Mouse (Mus musculus) urinary bladder, adult 2 months (tissue): ENCODE results near the gene Serpina16. TPM values are rescaled to one million over a fixed set of nuclear protein-coding genes. Genes with fewer than 3 reads are reported as not detected.
A peak's percentile ranks its signal among the peaks of the same experiment; 100 is the strongest.

Source experiments
- DNase-seq: peaks from one replicate; pipeline ENCODE4 v3.0.0; 2022; ENCODE audit warnings: low spot score
- polyA plus RNA-seq: library from polyadenylated mRNA; depleted of rRNA; stranded (reverse); fragments of >200 nt; gene quantifications from 2 replicates; pipeline ENCODE4 v1.2.3, GENCODE M21; 2012; rRNA removed

Gene Serpina16
- polyA plus RNA-seq, 1 experiment: not detected

DNA sequence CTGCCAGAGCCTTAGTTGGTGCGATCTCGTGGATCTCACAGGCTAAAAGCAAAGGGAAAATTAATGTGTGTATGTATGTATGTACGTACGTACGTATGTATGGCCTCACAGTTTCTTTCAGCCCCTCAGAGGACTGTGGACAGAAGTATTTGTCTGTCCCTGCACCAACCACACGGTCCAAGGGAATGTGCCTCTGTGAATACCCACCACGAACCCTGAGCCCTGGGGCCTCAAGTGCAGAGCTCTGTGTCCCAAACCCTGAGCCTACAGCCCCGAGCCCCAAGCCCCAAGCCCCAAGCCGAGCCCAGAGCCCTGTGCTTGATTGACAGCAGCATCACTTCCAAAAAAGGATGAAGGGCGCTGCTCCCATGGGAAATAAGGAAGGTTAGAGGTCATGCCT lies 17.9 kb downstream of the Serpina16 start:
- no peak for DNase-seq

DNA sequence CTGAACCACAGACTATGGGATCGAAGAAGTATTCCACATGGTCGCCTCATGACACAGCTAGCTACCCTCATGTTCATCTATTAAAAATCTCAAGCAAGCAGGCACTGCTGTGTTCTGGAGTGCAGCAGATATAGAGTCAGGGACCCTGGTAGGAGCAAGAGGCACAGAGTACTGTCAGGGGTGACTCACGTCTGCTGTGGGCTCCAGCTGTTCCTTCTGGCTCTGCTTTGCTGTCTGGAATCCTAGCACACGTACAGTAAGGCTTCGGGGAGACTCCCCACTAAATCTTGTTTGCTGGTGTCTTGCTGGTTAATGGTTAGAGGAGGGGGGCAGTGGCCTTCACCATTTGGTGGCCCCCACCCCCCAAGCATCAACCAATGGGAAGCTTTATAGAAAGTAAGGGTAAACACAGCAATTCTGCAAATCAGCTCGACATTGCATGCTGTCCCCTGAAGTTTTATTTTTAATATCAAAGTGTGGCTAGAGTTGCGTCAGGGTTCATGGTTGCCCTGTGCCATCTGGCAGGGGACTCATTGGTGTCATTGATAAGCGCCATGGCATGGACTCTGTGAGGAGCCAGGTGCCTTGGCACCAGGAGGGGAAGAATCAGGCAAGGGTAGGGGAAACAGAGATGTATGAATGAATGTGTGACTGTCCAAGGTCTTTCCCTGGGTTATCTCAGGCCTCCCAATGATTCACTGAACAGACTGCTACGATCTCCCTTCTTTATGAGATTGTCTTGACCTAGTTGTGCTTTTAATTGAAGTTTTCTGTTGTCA lies 18.9 kb downstream of the Serpina16 start, which contains the start of gene Serpina6:
Gene Serpina6 (minus strand): TSS at position 365 of the 779 bp plus-strand sequence.
- DNase-seq: no peak

DNA sequence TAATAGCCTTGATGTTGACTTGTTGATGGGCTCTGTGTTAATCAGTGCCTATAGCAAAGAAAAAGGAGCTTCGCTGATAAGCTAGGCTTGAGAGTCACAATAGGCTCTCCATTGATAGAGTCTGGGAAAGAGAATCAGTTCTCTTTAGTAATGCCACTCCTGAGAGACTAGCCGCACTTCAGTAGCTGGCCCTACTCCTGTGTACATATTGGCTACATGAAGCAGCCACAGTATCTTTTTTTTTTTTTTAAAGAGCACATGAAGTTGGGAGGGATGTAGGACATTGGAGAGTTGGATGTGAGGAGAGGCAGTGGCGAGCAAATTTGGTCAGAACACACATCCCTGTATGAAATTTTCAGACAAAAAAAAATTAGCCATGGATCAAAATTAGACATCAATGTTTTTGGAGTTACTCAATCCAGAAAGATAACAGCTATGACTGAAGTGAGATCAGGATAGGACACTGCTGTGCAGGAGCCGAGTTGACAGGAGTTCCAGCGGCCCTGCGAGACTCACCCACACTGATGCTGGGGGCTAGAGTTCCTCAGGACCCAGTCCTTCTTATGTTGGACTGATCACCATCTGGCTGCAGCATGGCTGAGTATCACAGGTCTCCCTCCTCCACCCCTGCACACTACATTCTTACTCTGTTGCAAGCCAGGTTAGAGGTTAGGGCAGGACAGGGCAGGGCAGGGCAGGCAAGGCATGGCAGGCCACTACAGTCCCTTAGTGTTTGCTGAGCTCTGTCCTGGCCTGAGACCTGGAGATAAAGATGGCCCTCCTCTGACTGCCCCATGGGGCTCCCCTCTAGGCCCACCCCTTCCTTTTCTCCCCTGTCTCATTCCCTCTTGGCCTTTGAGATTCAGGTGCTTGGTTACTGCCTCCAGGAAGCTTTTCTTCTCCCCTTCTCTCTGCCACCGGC lies 20.6 kb downstream of the Serpina16 start:
- DNase-seq: no peak

DNA sequence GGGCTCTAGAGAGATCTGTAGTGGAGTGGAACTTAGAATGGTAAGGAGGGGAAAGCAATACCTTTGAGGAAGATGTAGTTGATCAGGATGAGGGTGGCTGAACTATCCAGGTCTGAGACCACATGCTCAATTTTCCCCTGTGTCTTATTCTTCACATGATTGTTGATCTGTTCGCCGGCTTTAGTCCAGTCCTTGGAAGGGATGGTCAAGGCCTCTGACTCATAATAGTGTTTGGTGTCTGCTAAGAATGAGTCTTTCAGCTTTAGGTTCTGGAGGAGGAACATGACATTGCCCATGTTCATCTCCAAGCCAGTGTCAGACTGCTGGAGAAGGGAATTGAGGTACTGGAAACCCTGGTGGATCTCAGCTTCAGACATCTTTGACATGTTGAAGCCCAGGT lies 22.1 kb downstream of the Serpina16 start:
- DNase-seq: no peak

DNA sequence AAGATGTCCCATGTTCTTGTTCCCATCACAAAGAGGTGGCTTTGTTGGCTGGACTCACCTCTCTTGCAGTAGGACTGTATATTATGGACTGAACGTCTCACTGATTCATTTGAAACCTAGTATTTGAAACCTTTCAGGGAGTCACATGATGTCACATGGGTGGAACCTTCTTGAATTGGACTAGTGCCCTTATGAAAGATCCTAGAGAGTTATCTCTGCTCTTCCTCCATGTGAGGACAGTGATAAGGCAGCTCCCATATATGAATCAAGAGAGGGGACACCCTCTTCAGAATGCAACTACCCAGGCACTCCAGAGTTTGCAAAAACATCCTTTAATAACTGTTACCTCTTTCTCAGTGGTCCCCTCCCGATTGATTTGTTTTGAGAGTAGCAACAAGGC lies 29.6 kb downstream of the Serpina16 start:
- DNase-seq: no peak

DNA sequence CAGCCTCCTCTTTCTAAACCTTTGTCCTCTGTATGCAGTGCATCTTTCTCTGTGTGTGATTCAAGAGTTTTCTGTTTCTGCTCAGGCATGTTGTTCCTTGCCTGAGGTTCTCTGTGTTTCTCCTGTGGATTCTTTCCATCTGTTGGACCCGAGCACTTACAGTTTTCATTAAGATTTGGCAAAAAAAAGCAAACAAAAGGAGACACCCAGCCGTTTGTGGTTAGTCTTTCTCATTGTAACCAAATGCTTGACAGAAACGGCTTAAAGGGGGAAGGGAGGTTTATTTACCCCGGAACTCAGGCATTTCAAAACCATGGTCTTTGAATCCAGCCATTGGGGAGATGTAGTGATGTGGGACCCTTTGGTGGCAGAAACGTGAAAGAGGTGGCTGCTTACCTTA lies 31.3 kb downstream of the Serpina16 start:
- DNase-seq: no peak

DNA sequence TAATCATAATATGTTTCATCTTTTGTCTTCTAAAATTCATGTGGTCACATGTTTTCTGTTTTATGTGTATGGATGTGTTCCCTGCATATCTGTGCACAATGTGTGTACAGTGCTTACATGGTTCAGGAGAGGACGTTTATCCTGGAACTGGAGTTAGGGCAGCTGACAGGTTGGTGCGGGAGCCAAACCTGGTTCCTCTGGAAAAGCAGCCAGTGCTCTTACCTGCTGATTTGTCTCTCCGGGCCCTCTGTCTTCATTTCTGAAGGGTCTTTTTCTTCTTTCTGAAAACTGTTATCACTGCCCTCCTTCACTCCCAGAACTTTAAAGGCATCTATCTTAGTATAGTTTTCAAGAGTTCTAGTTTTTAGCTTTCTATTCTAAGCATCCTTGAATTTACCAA lies 32.1 kb downstream of the Serpina16 start:
- no peak for DNase-seq

DNA sequence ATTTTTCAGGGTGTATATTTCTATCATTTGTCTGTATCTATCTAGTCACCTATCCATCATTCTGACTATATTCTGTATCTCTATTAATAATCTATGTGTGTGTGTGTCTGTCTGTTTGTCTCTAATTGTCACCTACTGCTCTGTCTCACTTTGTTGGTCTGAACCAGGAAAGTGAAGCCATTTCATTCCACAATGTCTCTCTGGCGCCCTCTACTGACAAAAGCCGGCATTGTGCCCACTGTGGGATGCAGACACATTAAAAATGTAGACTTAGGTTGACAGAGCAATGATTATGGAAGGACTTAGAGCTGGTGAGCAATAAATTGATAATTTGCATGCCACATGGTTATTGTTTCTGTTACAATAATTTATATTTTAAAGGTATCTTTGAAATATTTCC lies 32.6 kb downstream of the Serpina16 start:
- DNase-seq: peak; percentile 72

DNA sequence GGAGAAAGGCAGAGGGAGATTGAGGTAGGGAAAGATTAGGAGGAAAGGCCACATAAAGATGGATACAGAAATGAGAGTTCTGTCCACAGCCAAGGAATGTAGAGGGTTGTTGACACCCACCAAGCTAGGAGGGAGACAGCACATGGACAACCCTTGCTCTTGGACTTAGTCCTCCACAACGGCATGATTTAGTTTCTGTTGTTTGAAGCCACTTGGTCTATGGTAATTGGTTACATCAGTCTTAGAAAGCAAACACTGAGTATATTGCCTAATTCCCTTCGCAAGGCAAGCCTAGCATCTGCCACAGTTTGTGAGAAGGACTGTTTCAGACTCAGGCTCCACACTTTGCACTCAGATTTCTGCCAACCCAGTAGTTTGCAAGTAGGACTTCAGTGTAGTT lies 40.1 kb downstream of the Serpina16 start:
- DNase-seq: no peak

DNA sequence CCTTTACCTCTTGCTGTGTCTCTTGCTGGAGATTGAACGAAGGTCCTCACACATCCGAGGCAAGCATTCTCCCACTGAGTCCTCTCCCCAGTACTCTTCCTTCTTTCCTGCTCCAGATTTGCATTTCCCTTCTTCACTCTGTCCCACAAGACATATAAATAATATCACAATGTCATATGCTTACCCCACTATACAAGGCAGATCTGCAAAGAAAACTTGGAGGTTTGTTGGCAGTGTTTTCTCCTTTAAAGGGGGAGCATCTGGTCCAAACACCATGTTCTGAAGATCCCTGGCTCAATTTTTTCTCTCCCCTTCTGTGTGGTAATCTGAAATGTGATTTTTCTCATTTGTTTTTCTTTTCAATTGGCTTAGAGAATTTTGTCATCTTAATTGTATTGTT lies 41.5 kb downstream of the Serpina16 start:
- DNase-seq: no peak

DNA sequence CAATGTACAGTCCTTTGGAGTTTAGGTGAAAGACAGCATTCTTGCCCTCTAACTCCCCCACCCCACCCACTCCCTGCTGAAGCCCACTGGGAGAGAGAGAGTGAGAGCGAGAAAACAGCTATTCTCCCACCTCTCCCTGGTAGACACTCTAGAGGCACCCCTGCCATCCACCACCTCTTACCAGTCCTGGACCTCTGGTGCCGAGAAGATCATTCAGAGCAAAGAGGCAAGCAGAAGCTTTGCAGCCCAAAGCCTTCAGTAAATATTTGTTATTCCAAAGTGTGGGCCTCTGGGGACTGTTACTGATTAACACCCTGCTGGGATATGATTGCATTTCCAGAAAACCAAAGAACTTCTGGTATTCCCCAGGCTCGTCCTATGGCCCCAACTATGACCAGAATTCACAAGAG lies 44.7 kb downstream of the Serpina16 start, which contains the start of gene Serpina10:
Gene Serpina10 (minus strand): TSS at position 242 of the 410 bp plus-strand sequence.
- DNase-seq: no peak

Other genes with a start within 250 kb of the Serpina16 start
- gene Ifi27, start 241.9 kb downstream of the Serpina16 start, polyA plus RNA-seq: 201 and 267 TPM in 2 replicates
- 417 and 461 TPM in 2 replicates for gene Ifi27l2a, start 232.5 kb downstream of the Serpina16 start, polyA plus RNA-seq
- gene Ifi27l2b, start 218.9 kb downstream of the Serpina16 start, polyA plus RNA-seq: 0.57 and 0.78 TPM in 2 replicates
- gene Ppp4r4, start 143.9 kb downstream of the Serpina16 start, polyA plus RNA-seq: 2.9 and 3.8 TPM in 2 replicates
- not detected in 2 replicates for gene Serpina10, start 44.7 kb downstream of the Serpina16 start, polyA plus RNA-seq
- gene Serpina6, start 18.9 kb downstream of the Serpina16 start, polyA plus RNA-seq: not detected in 2 replicates
- not detected in 2 replicates for gene Serpina1f, start 19.4 kb upstream of the Serpina16 start, polyA plus RNA-seq
- gene Serpina1d, start 97.5 kb upstream of the Serpina16 start, polyA plus RNA-seq: not detected in 2 replicates
- 0.18 TPM in 1 of 2 replicates, not detected in the other for gene Serpina1b, start 154.2 kb upstream of the Serpina16 start, polyA plus RNA-seq
- gene Serpina1a, start 187.4 kb upstream of the Serpina16 start, polyA plus RNA-seq: 0.28 TPM in 1 of 2 replicates, not detected in the other
- 0.07 TPM in 1 of 2 replicates, not detected in the other for gene Serpina1c, start 228.7 kb upstream of the Serpina16 start, polyA plus RNA-seq